Mouse (Mus musculus): ENCODE data around the gene Lce1f.
"Not testable (repeated sequence)": the region's sequence is repeated elsewhere in the genome, so short reads cannot be mapped to it uniquely, and the experiment has no call there.

Lce1f gene

GRCm38 (mm10) chr3:92720250-92720649, at the start of gene Lce1f:
Gene Lce1f (minus strand): TSS chr3:92720350.
- no peak for DNase-seq

GRCm38 (mm10) chr3:92764965-92765364, 44.8 kb upstream of the Lce1f start, which contains the start of gene Lce1h:
Gene Lce1h (minus strand): TSS chr3:92765065.
- no peak for DNase-seq

GRCm38 (mm10) chr3:92753197-92753596, 33.0 kb upstream of the Lce1f start:
- no peak for DNase-seq

- no peak for DNase-seq
Measured at GRCm38 (mm10) chr3:92752238-92752637, 32.1 kb upstream of the Lce1f start, which contains the start of gene Lce1g. Gene Lce1g (minus strand): TSS chr3:92752338.

- DNase-seq, result no peak
Measured at GRCm38 (mm10) chr3:92738996-92739395, 18.8 kb upstream of the Lce1f start, which contains the start of gene Gm38119. Gene Gm38119 (minus strand): TSS chr3:92739096.

GRCm38 (mm10) chr3:92722631-92723030, 2.5 kb upstream of the Lce1f start:
- DNase-seq, result no peak

- DNase-seq, result no peak
Measured at GRCm38 (mm10) chr3:92715122-92715521, 5.0 kb downstream of the Lce1f start.

GRCm38 (mm10) chr3:92708974-92709373, 11.2 kb downstream of the Lce1f start, which contains the start of gene Lce1e:
Gene Lce1e (minus strand): TSS chr3:92709074.
- DNase-seq, result no peak

- no peak for DNase-seq
Measured at GRCm38 (mm10) chr3:92694613-92695012, 25.5 kb downstream of the Lce1f start.

GRCm38 (mm10) chr3:92691688-92692087, 28.5 kb downstream of the Lce1f start:
- no peak for DNase-seq

- DNase-seq, result not testable (repeated sequence)
Measured at GRCm38 (mm10) chr3:92689154-92689553, 31.0 kb downstream of the Lce1f start.

- no peak for DNase-seq
Measured at GRCm38 (mm10) chr3:92687110-92687509, 33.0 kb downstream of the Lce1f start, which contains the start of gene Lce1d. Gene Lce1d (minus strand): TSS chr3:92687210.

GRCm38 (mm10) chr3:92678947-92679346, 41.2 kb downstream of the Lce1f start, which contains the start of gene Lce1c:
Gene Lce1c (plus strand): TSS chr3:92679247.
- no peak for DNase-seq

GRCm38 (mm10) chr3:92670215-92670614, 49.9 kb downstream of the Lce1f start, which contains the start of gene Lce1a2:
Gene Lce1a2 (minus strand): TSS chr3:92670315.
- DNase-seq, result no peak
